Mouse (Mus musculus) myocyte (in vitro differentiated cells): ENCODE measurements at regions not wholly inside any gene's neighbourhood (a gene's known extent, or its start where the extent isn't known, plus 50 kb on each side); places are given as distances from the start of the nearest gene placed in this dataset.

ENCODE experiments used
- H3K27me3 ChIP-seq: one replicate; pipeline ENCODE4 v1.6.1; 2011; ENCODE audit not compliant: control insufficient read depth, insufficient read depth, insufficient read length
- H3K36me3 ChIP-seq: one replicate; pipeline ENCODE4 v1.6.1; 2011; ENCODE audit not compliant: control insufficient read depth, insufficient read depth
- H3K4me2 ChIP-seq: one replicate; pipeline ENCODE4 v1.6.1; 2011; ENCODE audit warnings: low read depth, control low read depth
- H3K4me3 ChIP-seq: one replicate; pipeline ENCODE4 v1.5.1; 2011; ENCODE audit warnings: mild to moderate bottlenecking, control low read depth, moderate library complexity
- H3K79me2 ChIP-seq: one replicate; pipeline ENCODE4 v1.6.1; 2011; ENCODE audit not compliant: control insufficient read depth, insufficient read depth
- H3ac ChIP-seq: one replicate; pipeline ENCODE4 v1.6.1; 2011; ENCODE audit not compliant: control insufficient read depth, insufficient read length
- CEBPB ChIP-seq: IDR thresholded peaks from 2 replicates; pipeline ENCODE4 v1.6.1; 2011; ENCODE audit warnings: mild to moderate bottlenecking, moderate library complexity; ENCODE audit not compliant: poor library complexity, insufficient read depth, severe bottlenecking
- E2F4 ChIP-seq: IDR thresholded peaks from one replicate; pipeline ENCODE4 v1.6.1; 2011; ENCODE audit warnings: mild to moderate bottlenecking, control low read depth, moderate library complexity; ENCODE audit not compliant: insufficient read depth
- MAX ChIP-seq: IDR thresholded peaks from one replicate; pipeline ENCODE4 v1.6.1; 2011; ENCODE audit warnings: low read depth, mild to moderate bottlenecking, control low read depth
- MYOD1 ChIP-seq, 3 experiments: IDR thresholded peaks; one replicate each; pipeline ENCODE4 v1.6.1; 2011; ENCODE audit warnings: control low read depth in 2 of 3, low read depth in 2 of 3, mild to moderate bottlenecking in 2 of 3, moderate library complexity in 1 of 3; ENCODE audit not compliant: insufficient read length in 2 of 3, control insufficient read depth in 1 of 3
- MYOG ChIP-seq, 3 experiments: IDR thresholded peaks; one replicate each; pipeline ENCODE4 v1.6.1; 2011; ENCODE audit warnings: control low read depth in 2 of 3, low read depth in 2 of 3, mild to moderate bottlenecking in 2 of 3; ENCODE audit not compliant: insufficient read length in 2 of 3, control insufficient read depth in 1 of 3, insufficient read depth in 1 of 3
- POLR2A ChIP-seq: IDR thresholded peaks from one replicate; pipeline ENCODE4 v1.6.1; 2011; ENCODE audit warnings: low read depth, mild to moderate bottlenecking, control low read depth, moderate library complexity; ENCODE audit not compliant: insufficient read length
- POLR2AphosphoS2 ChIP-seq: IDR thresholded peaks from one replicate; pipeline ENCODE4 v1.6.1; 2011; ENCODE audit warnings: low read depth, control low read depth; ENCODE audit not compliant: insufficient read length
- REST ChIP-seq: IDR thresholded peaks from one replicate; pipeline ENCODE4 v1.6.1; 2011; ENCODE audit warnings: mild to moderate bottlenecking, control low read depth, moderate library complexity; ENCODE audit not compliant: insufficient read depth, insufficient read length
- SRF ChIP-seq: IDR thresholded peaks from one replicate; pipeline ENCODE4 v1.6.1; 2011; ENCODE audit warnings: low read depth; ENCODE audit not compliant: control insufficient read depth, insufficient read length
- TCF12 ChIP-seq: IDR thresholded peaks from one replicate; pipeline ENCODE4 v1.6.1; 2011; ENCODE audit warnings: mild to moderate bottlenecking, control low read depth; ENCODE audit not compliant: poor library complexity, insufficient read depth, severe bottlenecking
- TCF3 ChIP-seq: IDR thresholded peaks from one replicate; pipeline ENCODE4 v1.6.1; 2011; ENCODE audit warnings: low read depth, control low read depth; ENCODE audit not compliant: insufficient read length
- USF1 ChIP-seq: IDR thresholded peaks from one replicate; pipeline ENCODE4 v1.6.1; 2011; ENCODE audit warnings: low read depth, mild to moderate bottlenecking, control low read depth, moderate library complexity

DNA sequence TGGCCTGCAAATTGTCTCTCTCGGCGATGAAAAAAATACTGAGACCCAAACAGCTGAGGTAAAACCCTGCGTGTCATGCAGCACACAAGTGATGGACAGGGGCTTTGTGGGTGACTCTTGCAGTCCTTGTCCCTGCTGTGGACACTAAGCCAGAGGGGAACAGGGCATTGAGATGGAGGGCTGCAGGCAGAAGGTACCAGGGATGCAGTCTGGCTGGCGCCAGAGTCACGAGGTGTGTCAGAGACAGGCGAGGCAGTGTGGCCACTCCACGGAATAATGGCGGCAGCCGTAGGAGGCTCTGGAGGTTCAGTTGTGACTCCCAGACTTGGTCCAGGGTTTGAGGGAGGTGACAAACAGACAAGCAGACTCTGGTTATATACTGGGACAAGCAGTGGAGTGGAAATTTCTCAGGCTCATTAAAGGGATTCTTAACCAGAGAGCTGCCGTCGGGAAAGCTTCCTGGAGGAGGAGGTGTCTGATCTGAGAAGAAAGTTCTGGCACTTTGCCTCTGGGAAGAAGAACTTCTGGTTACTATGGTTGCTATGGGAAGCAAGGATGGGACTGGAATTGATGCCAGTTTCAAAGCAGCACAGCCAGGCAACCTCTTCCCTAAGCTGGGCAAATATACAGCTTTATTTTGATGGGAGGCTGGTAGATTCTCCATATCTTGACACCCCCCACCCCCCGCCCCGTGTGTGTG is 352.8 kb downstream of the Ptpru start:
- H3ac ChIP-seq, result no peak overlapping the region
- no peak for TF ChIP-seq TCF12
- TF ChIP-seq POLR2AphosphoS2, result no peak
- TF ChIP-seq POLR2A, result no peak
- TF ChIP-seq MAX, result no peak
- no peaks in the 10 kb centered on the region for H3K79me2 ChIP-seq
- H3K4me3 ChIP-seq, result no peak overlapping the region
- no peak overlapping the region for H3K4me2 ChIP-seq
- H3K36me3 ChIP-seq, result no peaks in the 10 kb centered on the region
- no peaks in the 10 kb centered on the region for H3K27me3 ChIP-seq

DNA sequence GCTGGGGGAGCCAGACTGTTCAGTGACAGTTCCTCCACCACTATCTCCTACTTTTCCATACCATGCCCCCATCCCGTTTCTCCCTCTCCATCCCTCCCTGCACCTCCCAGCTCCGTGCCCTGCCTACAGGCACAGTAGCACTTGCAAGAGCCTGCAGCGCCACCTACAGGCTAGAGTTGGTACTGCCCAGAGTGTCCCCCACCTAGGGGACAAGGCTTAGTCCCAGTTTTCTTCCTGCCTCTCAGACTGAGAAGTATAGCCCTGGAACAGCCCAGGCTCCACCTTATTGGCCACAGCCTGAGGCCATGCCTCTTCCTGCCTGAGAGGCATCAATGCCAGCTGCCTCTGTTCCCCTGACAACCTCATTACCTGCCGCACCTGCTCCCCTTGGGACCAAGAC is 351.3 kb downstream of the Ptpru start:
- H3K4me2 ChIP-seq, result no peak overlapping the region
- no peak overlapping the region for H3K4me3 ChIP-seq
- H3ac ChIP-seq, result no peak overlapping the region
- no peaks in the 10 kb centered on the region for H3K27me3 ChIP-seq
- TF ChIP-seq TCF12 (no peak), TCF3 (no peak), CEBPB (no peak)
- H3K79me2 ChIP-seq, result no peaks in the 10 kb centered on the region
- no peaks in the 10 kb centered on the region for H3K36me3 ChIP-seq

DNA sequence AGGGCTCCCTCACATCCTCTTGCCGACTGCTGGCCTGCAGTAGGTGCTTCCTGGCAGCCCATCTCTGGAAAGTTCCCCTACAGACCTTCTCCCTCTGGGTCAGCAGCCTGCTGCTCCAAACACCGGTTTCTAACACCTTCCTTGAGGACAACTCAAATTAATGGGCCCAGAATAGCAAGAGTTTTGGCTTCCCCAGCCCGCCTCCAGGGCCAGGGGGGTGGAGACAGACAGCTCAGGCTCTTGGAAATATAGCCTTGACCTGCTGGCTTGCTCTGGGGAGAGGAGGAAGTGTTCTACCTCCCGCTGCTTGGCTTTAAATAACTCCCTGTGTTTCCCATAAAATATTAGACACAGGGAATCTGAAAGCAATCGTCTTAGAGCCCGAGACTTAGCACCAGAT is 349.8 kb downstream of the Ptpru start:
- H3K79me2 ChIP-seq, result no peaks in the 10 kb centered on the region
- H3K4me2 ChIP-seq, result no peak overlapping the region
- no peak overlapping the region for H3K4me3 ChIP-seq
- H3K36me3 ChIP-seq, result no peaks in the 10 kb centered on the region
- H3ac ChIP-seq, result no peak overlapping the region
- no peak for TF ChIP-seq POLR2AphosphoS2
- TF ChIP-seq TCF3, result no peak
- TF ChIP-seq MYOD1 (IDR thresholded peaks at IDR 0.05; ENCODE audit: control insufficient read depth in 1 of 3, insufficient read length in 2 of 3, low read depth in 2 of 3), result no peak
- no peak for TF ChIP-seq CEBPB
- TF ChIP-seq POLR2A, result no peak
- no peak for TF ChIP-seq TCF12
- TF ChIP-seq SRF, result no peak
- no peak for TF ChIP-seq MAX
- TF ChIP-seq MYOG (IDR thresholded peaks at IDR 0.05; ENCODE audit: control insufficient read depth in 1 of 3, insufficient read depth in 1 of 3, insufficient read length in 2 of 3, low read depth in 2 of 3), result no peak
- no peak for TF ChIP-seq USF1
- TF ChIP-seq E2F4, result no peak
- no peak for TF ChIP-seq REST
- H3K27me3 ChIP-seq, result no peaks in the 10 kb centered on the region

DNA sequence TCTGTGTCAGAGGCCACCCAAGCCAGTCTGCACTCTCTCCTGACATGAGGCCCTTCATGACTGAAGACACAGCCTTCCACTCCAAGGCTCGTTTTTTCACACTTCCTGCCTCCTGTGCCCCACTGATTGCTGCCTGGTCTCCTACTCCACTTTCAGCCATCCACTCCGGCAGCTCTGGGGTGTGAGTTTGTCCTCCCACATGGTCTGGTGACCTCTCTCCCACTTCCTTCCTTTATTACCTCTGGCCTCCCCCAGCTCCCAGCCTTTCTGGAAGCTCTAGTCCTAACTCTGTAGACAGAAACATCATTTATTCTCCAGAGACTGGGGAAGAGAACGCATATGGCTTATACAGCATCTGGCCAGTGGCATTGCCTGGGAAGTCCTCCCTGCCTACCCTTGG is 349.0 kb downstream of the Ptpru start:
- Histone ChIP-seq H3K79me2 (no peaks in the 10 kb centered on the region), H3K36me3 (no peaks in the 10 kb centered on the region), H3K27me3 (no peaks in the 10 kb centered on the region), H3K4me3 (no peak overlapping the region), H3ac (no peak overlapping the region), H3K4me2 (no peak overlapping the region)
- TF ChIP-seq MAX (no peak), SRF (no peak), POLR2AphosphoS2 (no peak), TCF12 (no peak), MYOD1 (IDR thresholded peaks at IDR 0.05; ENCODE audit: control insufficient read depth in 1 of 3, insufficient read length in 2 of 3, low read depth in 2 of 3) (no peak), POLR2A (no peak), USF1 (no peak), TCF3 (no peak), CEBPB (no peak), E2F4 (no peak), MYOG (IDR thresholded peaks at IDR 0.05; ENCODE audit: control insufficient read depth in 1 of 3, insufficient read depth in 1 of 3, insufficient read length in 2 of 3, low read depth in 2 of 3) (no peak), REST (no peak)

DNA sequence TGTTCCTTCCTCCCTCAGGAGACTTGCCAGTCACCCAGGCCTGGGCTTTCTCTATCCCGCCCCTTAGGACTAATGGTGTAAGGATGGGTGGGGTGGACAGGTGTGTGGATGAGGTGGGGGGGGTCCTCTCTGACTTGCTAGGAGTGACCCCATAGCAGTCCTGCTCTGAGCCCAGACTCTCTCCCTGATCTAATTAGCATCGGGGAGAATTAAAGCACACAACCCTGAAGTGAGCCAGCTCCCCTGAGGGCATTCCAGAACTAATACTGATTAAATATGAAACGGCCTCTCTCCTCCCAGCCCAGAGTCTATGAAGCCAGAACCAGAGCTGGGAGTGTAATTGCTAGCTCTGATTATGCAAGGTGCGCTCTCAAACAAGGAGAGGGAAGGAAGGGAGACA is 346.1 kb downstream of the Ptpru start:
- H3ac ChIP-seq, result no peak overlapping the region
- no peak overlapping the region for H3K4me3 ChIP-seq
- H3K36me3 ChIP-seq, result no peaks in the 10 kb centered on the region
- TF ChIP-seq POLR2AphosphoS2, result no peak
- no peak for TF ChIP-seq REST
- no peak for TF ChIP-seq SRF
- no peak for TF ChIP-seq USF1
- no peak for TF ChIP-seq MYOD1 (IDR thresholded peaks at IDR 0.05; ENCODE audit: control insufficient read depth in 1 of 3, insufficient read length in 2 of 3, low read depth in 2 of 3)
- TF ChIP-seq E2F4, result no peak
- TF ChIP-seq POLR2A, result no peak
- TF ChIP-seq CEBPB, result no peak
- TF ChIP-seq MYOG (IDR thresholded peaks at IDR 0.05; ENCODE audit: control insufficient read depth in 1 of 3, insufficient read depth in 1 of 3, insufficient read length in 2 of 3, low read depth in 2 of 3), result no peak
- TF ChIP-seq TCF3, result no peak
- TF ChIP-seq TCF12, result no peak
- TF ChIP-seq MAX, result no peak
- H3K79me2 ChIP-seq, result no peaks in the 10 kb centered on the region
- H3K27me3 ChIP-seq, result no peaks in the 10 kb centered on the region
- no peak overlapping the region for H3K4me2 ChIP-seq
